ENCODE assay signal across 31 mouse cellular contexts in the genomic region with DNA sequence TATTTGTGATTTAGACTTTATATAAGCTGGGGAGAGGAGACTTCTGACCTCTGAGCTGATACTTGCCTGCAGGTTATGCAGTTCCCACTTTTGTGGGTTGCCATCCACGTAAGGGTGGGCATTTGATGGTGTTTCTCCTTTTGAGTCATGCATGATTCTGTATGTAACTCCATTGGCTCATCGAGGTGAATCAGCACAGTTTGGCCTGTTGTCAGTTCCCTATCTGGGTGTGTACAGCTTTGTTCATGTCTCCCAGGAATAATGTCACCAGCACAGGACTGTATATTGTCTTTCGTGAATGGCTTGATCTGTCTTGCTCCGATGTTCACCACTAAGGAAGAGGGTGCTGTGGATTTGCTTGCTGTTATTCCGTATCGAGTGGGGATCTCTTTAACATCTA.
"Had no signal": no experiment of that assay in that cellular context is flagged by ENCODE, and none has a peak within 500 bp of the region (broad histone marks: within the 10 kb centered on the region; RNA-seq: fewer than 3 reads in every experiment).

No protein-coding gene starts in this region.

- DNase-seq: left cerebral cortex, postnatal 4 days; liver; liver, embryonic 13.5 days; liver, postnatal 0 days; lung, adult 18-20 months; lung, adult 2 months; lung, embryonic 14.5 days; lung, postnatal 10 days; lung, postnatal 14 days; lung, postnatal 36 days; lung, postnatal 4 days; midbrain, embryonic 14.5 days had no signal

- H3K4me1 ChIP-seq: limb, embryonic 15.5 days; liver, embryonic 12.5 days; liver, embryonic 13.5 days; liver, embryonic 15.5 days; lung, embryonic 15.5 days; megakaryocyte, embryonic 14.5 days; midbrain, embryonic 10.5 days; midbrain, embryonic 12.5 days; midbrain, embryonic 13.5 days; midbrain, embryonic 15.5 days had no signal

- ATAC-seq: liver, embryonic 12.5 days; liver, postnatal 0 days; lung, postnatal 0 days; midbrain, embryonic 13.5 days; midbrain, embryonic 15.5 days; midbrain, embryonic 16.5 days had no signal

- H3K9me3 ChIP-seq: limb, embryonic 10.5 days; limb, embryonic 12.5 days; limb, embryonic 13.5 days; limb, embryonic 15.5 days; liver, embryonic 12.5 days; liver, embryonic 13.5 days; liver, embryonic 15.5 days; lung, embryonic 15.5 days; midbrain, embryonic 10.5 days; midbrain, embryonic 12.5 days; midbrain, embryonic 13.5 days; midbrain, embryonic 15.5 days; neural tube, embryonic 12.5 days; neural tube, embryonic 13.5 days had no signal

- H3K27me3 ChIP-seq: liver, embryonic 12.5 days; liver, embryonic 13.5 days; liver, embryonic 15.5 days; lung, embryonic 15.5 days; megakaryocyte, embryonic 14.5 days; midbrain, embryonic 12.5 days; midbrain, embryonic 13.5 days; midbrain, embryonic 15.5 days; neural tube, embryonic 12.5 days; neural tube, embryonic 13.5 days had no signal

- H3K4me3 ChIP-seq: limb, embryonic 10.5 days; limb, embryonic 12.5 days; limb, embryonic 13.5 days; limb, embryonic 15.5 days; liver, embryonic 12.5 days; liver, embryonic 13.5 days; liver, embryonic 15.5 days; lung, embryonic 15.5 days; megakaryocyte, embryonic 14.5 days; midbrain, embryonic 10.5 days; midbrain, embryonic 12.5 days; midbrain, embryonic 13.5 days; midbrain, embryonic 15.5 days; myocyte; neural tube, embryonic 12.5 days; neural tube, embryonic 13.5 days had no signal

- H3K27ac ChIP-seq: limb, embryonic 10.5 days; limb, embryonic 12.5 days; limb, embryonic 13.5 days; limb, embryonic 15.5 days; liver, embryonic 12.5 days; liver, embryonic 13.5 days; liver, embryonic 14.5 days; liver, embryonic 15.5 days; lung, embryonic 15.5 days; macrophage; midbrain, embryonic 10.5 days; midbrain, embryonic 12.5 days; midbrain, embryonic 13.5 days; midbrain, embryonic 15.5 days; neural tube, embryonic 12.5 days; neural tube, embryonic 13.5 days had no signal

- H3K36me3 ChIP-seq: limb, embryonic 10.5 days; limb, embryonic 12.5 days; limb, embryonic 13.5 days; limb, embryonic 15.5 days; liver, embryonic 12.5 days; liver, embryonic 13.5 days; liver, embryonic 15.5 days; lung, embryonic 15.5 days; midbrain, embryonic 10.5 days; midbrain, embryonic 12.5 days; midbrain, embryonic 13.5 days; midbrain, embryonic 15.5 days; neural tube, embryonic 12.5 days; neural tube, embryonic 13.5 days had no signal
